Mouse (Mus musculus) cerebellum, adult 11-12 months (tissue): Measurements from ENCODE around the gene Atp6v0a1.
A peak's percentile ranks its signal among the peaks of the same experiment; 100 is the strongest.

Experiments
- DNase-seq: peaks from one replicate; pipeline ENCODE4 v3.0.0; 2022

Gene Atp6v0a1

GRCm38 (mm10) chr11:101062165-101062884, 53.1 kb downstream of the Atp6v0a1 start:
- peak; percentile 38 for DNase-seq

GRCm38 (mm10) chr11:101062971-101063675, 53.9 kb downstream of the Atp6v0a1 start:
- peak; percentile 54 for DNase-seq

GRCm38 (mm10) chr11:101063676-101064327, 54.5 kb downstream of the Atp6v0a1 start:
- DNase-seq = peak; percentile 77

GRCm38 (mm10) chr11:101064462-101064861, 55.2 kb downstream of the Atp6v0a1 start:
- DNase-seq = peak; percentile 21

GRCm38 (mm10) chr11:101065002-101065401, 55.8 kb downstream of the Atp6v0a1 start:
- DNase-seq = no peak

GRCm38 (mm10) chr11:101066549-101067412, 57.5 kb downstream of the Atp6v0a1 start:
- peak; percentile 88 for DNase-seq

GRCm38 (mm10) chr11:101069391-101070188, 60.3 kb downstream of the Atp6v0a1 start, which contains the start of gene Naglu:
Gene Naglu (plus strand): TSS chr11:101070012.
- peak; percentile 97 for DNase-seq

GRCm38 (mm10) chr11:101070189-101070527, 60.9 kb downstream of the Atp6v0a1 start:
- no peak for DNase-seq

- no peak for DNase-seq
Measured at GRCm38 (mm10) chr11:101070987-101071386, 61.7 kb downstream of the Atp6v0a1 start.

- peak; percentile 65 for DNase-seq
Measured at GRCm38 (mm10) chr11:101071810-101072428, 62.7 kb downstream of the Atp6v0a1 start.

- DNase-seq = no peak
Measured at GRCm38 (mm10) chr11:101078121-101078520, 68.9 kb downstream of the Atp6v0a1 start, which contains the start of gene Hsd17b1. Gene Hsd17b1 (plus strand): TSS chr11:101078411.

GRCm38 (mm10) chr11:101079746-101080145, 70.5 kb downstream of the Atp6v0a1 start:
- DNase-seq = peak; percentile 49

GRCm38 (mm10) chr11:101080421-101080820, 71.2 kb downstream of the Atp6v0a1 start:
- peak; percentile 8 for DNase-seq

- DNase-seq = no peak
Measured at GRCm38 (mm10) chr11:101081659-101082058, 72.4 kb downstream of the Atp6v0a1 start.

- DNase-seq = peak; percentile 92
Measured at GRCm38 (mm10) chr11:101082208-101083082, 73.2 kb downstream of the Atp6v0a1 start, which contains the start of gene Coasy. Gene Coasy (plus strand): TSS chr11:101082565.

GRCm38 (mm10) chr11:101083083-101083697, 73.9 kb downstream of the Atp6v0a1 start:
- DNase-seq = peak; percentile 75

- peak; percentile 61 for DNase-seq
Measured at GRCm38 (mm10) chr11:101084246-101084645, 75.0 kb downstream of the Atp6v0a1 start.

- peak; percentile 41 for DNase-seq
Measured at GRCm38 (mm10) chr11:101084811-101085210, 75.6 kb downstream of the Atp6v0a1 start.

GRCm38 (mm10) chr11:101085617-101086322, 76.5 kb downstream of the Atp6v0a1 start:
- DNase-seq = peak; percentile 50
